Mouse (Mus musculus) heart, adult 2 months (tissue): Measurements from ENCODE around the gene Parm1.

Source experiments
- CTCF ChIP-seq: fragments of 200-600 bp; IDR thresholded peaks from 2 replicates; pipeline ENCODE4 v1.8.1; 2022; ENCODE audit warnings: antibody characterized with exemption, mild to moderate bottlenecking, moderate library complexity
- EP300 ChIP-seq: fragments of 200-500 bp; IDR thresholded peaks from 2 replicates; pipeline ENCODE4 v1.6.1; 2011; ENCODE audit warnings: low read depth, low read length, control low read depth; ENCODE audit not compliant: insufficient read depth
- POLR2A ChIP-seq: fragments of 200-500 bp; IDR thresholded peaks from 2 replicates; pipeline ENCODE4 v1.6.1; 2011; ENCODE audit warnings: mild to moderate bottlenecking, low read depth, low read length, control low read depth; ENCODE audit not compliant: insufficient read depth

DNA sequence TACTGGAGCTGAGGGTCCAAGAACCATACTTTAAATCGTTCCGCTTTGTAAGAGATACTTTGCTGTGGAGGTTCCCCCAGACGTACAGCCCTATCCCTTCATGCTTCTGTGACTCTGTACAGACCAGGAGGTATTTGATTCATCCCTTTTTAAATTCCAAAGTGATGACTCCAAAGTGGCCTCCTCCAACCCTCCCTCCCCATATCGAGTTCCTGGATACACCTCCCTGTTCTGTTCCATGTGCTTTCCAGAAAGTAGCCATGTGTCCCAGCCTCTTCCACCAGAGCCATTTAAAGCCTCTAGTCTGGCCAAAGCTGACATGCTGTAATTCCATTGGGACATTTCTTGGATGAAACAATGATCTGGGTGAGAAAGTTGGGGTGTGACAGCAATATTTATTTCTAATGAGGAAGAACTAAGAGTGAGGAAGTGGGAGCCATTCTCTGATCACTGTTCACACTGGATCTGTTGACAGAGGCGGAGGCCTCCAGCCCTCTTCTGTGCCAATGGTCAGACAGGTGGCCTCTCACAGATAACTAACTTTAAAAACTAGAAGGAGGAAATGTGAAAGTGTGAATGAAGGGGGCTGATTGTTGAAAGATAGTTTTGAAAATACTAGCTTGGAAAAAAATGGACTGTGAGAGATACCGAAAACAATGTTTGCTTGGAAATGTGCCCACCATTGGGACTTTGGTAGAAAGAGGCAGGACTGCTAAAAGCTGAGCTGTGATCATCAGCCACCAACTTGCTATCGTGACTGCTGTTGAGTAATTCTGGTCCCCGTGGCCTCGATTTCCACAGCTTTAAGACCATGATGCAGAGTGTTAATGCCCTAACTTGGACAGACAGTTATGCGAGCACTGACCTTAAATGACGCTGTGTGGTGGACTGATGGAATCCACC lies 100.2 kb downstream of the Parm1 start:
- no peak for TF ChIP-seq POLR2A
- TF ChIP-seq CTCF = no peak
- TF ChIP-seq EP300 = no peak
